Mouse (Mus musculus) kidney, postnatal 25 days (tissue): ENCODE results near the gene Arap1.
A peak's percentile ranks its signal among the peaks of the same experiment; 100 is the strongest.

Experiments used
- DNase-seq, 2 experiments: peaks; one replicate each; pipeline ENCODE4 v3.0.0; 2021; ENCODE audit warnings: mixed read lengths in 2 of 2

Gene Arap1

GRCm38 (mm10) chr7:101367901-101368852 is 20.3 kb downstream of the Arap1 start:
- no peak for DNase-seq

GRCm38 (mm10) chr7:101369666-101370065 is 21.8 kb downstream of the Arap1 start:
- DNase-seq: no peak

- no peak for DNase-seq
Observed at GRCm38 (mm10) chr7:101373082-101373481, 25.2 kb downstream of the Arap1 start.

GRCm38 (mm10) chr7:101374155-101374554 is 26.3 kb downstream of the Arap1 start:
- DNase-seq: peak in 1 of 2 experiments; percentile 50

- DNase-seq: no peak
Observed at GRCm38 (mm10) chr7:101376701-101377340, 29.0 kb downstream of the Arap1 start.

- peak; percentile 81 to 91 for DNase-seq
Observed at GRCm38 (mm10) chr7:101377741-101378262, 29.9 kb downstream of the Arap1 start.

- DNase-seq: no peak
Observed at GRCm38 (mm10) chr7:101378285-101378684, 30.4 kb downstream of the Arap1 start.

- peak; percentile 60 to 82 for DNase-seq
Observed at GRCm38 (mm10) chr7:101378796-101379465, 31.1 kb downstream of the Arap1 start.

- DNase-seq: peak in 1 of 2 experiments; percentile 52
Observed at GRCm38 (mm10) chr7:101379732-101380131, 31.9 kb downstream of the Arap1 start.

GRCm38 (mm10) chr7:101381512-101381911 is 33.6 kb downstream of the Arap1 start:
- DNase-seq: peak; percentile 68 to 81

- DNase-seq: peak; percentile 38 to 84
Observed at GRCm38 (mm10) chr7:101382378-101382777, 34.5 kb downstream of the Arap1 start.

- DNase-seq: no peak
Observed at GRCm38 (mm10) chr7:101383756-101384155, 35.9 kb downstream of the Arap1 start.

- no peak for DNase-seq
Observed at GRCm38 (mm10) chr7:101384931-101385330, 37.1 kb downstream of the Arap1 start.

- peak; percentile 21 to 64 for DNase-seq
Observed at GRCm38 (mm10) chr7:101385331-101385733, 37.5 kb downstream of the Arap1 start.

- DNase-seq: peak in 1 of 2 experiments; percentile 23
Observed at GRCm38 (mm10) chr7:101385866-101386452, 38.1 kb downstream of the Arap1 start.

- DNase-seq: no peak
Observed at GRCm38 (mm10) chr7:101389256-101389655, 41.4 kb downstream of the Arap1 start.

- DNase-seq: no peak
Observed at GRCm38 (mm10) chr7:101391909-101392479, 44.1 kb downstream of the Arap1 start.

GRCm38 (mm10) chr7:101393015-101393414 is 45.1 kb downstream of the Arap1 start:
- no peak for DNase-seq

- peak; percentile 59 to 80 for DNase-seq
Observed at GRCm38 (mm10) chr7:101393694-101394504, 46.0 kb downstream of the Arap1 start.

- DNase-seq: no peak
Observed at GRCm38 (mm10) chr7:101394569-101394968, 46.7 kb downstream of the Arap1 start.

GRCm38 (mm10) chr7:101395471-101395870 is 47.6 kb downstream of the Arap1 start:
- DNase-seq: peak in 1 of 2 experiments; percentile 20
